Mouse (Mus musculus) C2C12 (cell line): ENCODE results near the gene Rcsd1.

Experiments used
- CTCF ChIP-seq: IDR thresholded peaks from one replicate; pipeline ENCODE4 v1.5.1; 2011; ENCODE audit not compliant: control insufficient read depth, insufficient read depth, insufficient read length
- MYOG ChIP-seq: IDR thresholded peaks from one replicate; pipeline ENCODE4 v1.6.1; 2011; ENCODE audit not compliant: control insufficient read depth, insufficient read length; ENCODE audit errors: extremely low read depth
- USF1 ChIP-seq: IDR thresholded peaks from one replicate; pipeline ENCODE4 v1.6.1; 2011; ENCODE audit warnings: low read depth, mild to moderate bottlenecking, control low read depth, moderate library complexity

- no peak for TF ChIP-seq CTCF
- TF ChIP-seq MYOG = no peak
- TF ChIP-seq USF1 = no peak
These were observed 15.7 kb downstream of the Rcsd1 start for GRCm38 (mm10) chr1:165693856-165694255.
